8 mouse cellular contexts compared by ENCODE assay signal in genomic region chr14:20702741-20703381, GRCm38 (mm10). TPM values are rescaled to one million over a fixed set of nuclear protein-coding genes. Genes with fewer than 3 reads are reported as not detected.
DNase-seq lines count a peak whose midpoint lies in the region; ATAC-seq lines count a peak whose summit lies in the region.

TSS of gene Chchd1 (plus strand) at chr14:20703006.

- H3K9ac ChIP-seq in heart, embryonic 14.5 days (ENCODE audit: low read length) = peak within 1 kb of the TSS; percentile 92
- peak within 1 kb of the TSS; percentile 88 for H3K9ac ChIP-seq in liver, embryonic 13.5 days
- peak within 1 kb of the TSS; percentile 74 for H3K9ac ChIP-seq in stomach, embryonic 14.5 days (replicated peaks; ENCODE audit: low read depth, low read length)

- no peaks in the 10 kb centered on the region for H3K9me3 ChIP-seq in forebrain, embryonic 10.5 days
- no peaks in the 10 kb centered on the region for H3K9me3 ChIP-seq in heart, embryonic 14.5 days (ENCODE audit: control insufficient read depth, low read length)
- no peaks in the 10 kb centered on the region for H3K9me3 ChIP-seq in liver, embryonic 13.5 days (replicated peaks)
- no peaks in the 10 kb centered on the region for H3K9me3 ChIP-seq in stomach, embryonic 14.5 days (ENCODE audit: control insufficient read depth, low read depth, low read length)

- H3K27ac ChIP-seq in forebrain, embryonic 10.5 days = peak within 1 kb of the TSS; percentile 97
- peak within 1 kb of the TSS; percentile 86 to 89 for H3K27ac ChIP-seq in heart, embryonic 14.5 days (replicated peaks in 1 of 2; ENCODE audit: control insufficient read depth in 1 of 2, insufficient read depth in 1 of 2, low read depth in 2 of 2, low read length in 2 of 2)
- peak within 1 kb of the TSS; percentile 93 for H3K27ac ChIP-seq in liver, embryonic 13.5 days
- peak within 1 kb of the TSS; percentile 90 for H3K27ac ChIP-seq in stomach, embryonic 14.5 days (ENCODE audit: low read length)

- H3K4me1 ChIP-seq in forebrain, embryonic 10.5 days = peaks cover 43% of the 10 kb centered on the region
- H3K4me1 ChIP-seq in heart, embryonic 14.5 days (ENCODE audit: control insufficient read depth in 2 of 2, insufficient read depth in 2 of 2, low read length in 2 of 2) = peaks cover 0 to 36% of the 10 kb centered on the region in 2 experiments; a peak in 3 of 4 replicates
- H3K4me1 ChIP-seq in liver, embryonic 13.5 days (replicated peaks) = peaks cover 71% of the 10 kb centered on the region
- peaks cover 25% of the 10 kb centered on the region for H3K4me1 ChIP-seq in stomach, embryonic 14.5 days (ENCODE audit: control insufficient read depth, insufficient read depth, low read length)

- peak within 1 kb of the TSS; percentile 71 for H3K4me2 ChIP-seq in heart, embryonic 14.5 days (ENCODE audit: low read length)
- peak within 1 kb of the TSS; percentile 78 for H3K4me2 ChIP-seq in liver, embryonic 13.5 days
- H3K4me2 ChIP-seq in stomach, embryonic 14.5 days (replicated peaks; ENCODE audit: low read depth, low read length) = peak within 1 kb of the TSS; percentile 62

- peak; percentile 70 to 73 for DNase-seq in CD8-positive naive resting alpha-beta T cell, adult 2 months (ENCODE audit: low read depth in 2 of 2, low spot score in 2 of 2)
- peak; percentile 65 for DNase-seq in c-Kit-positive CD71-negative TER-119-negative erythroid progenitor cells, embryonic 14.5 days (ENCODE audit: low read depth)
- DNase-seq in forebrain, embryonic 10.5 days (ENCODE audit: extremely low spot score, low spot score) = peak; percentile 93
- DNase-seq in kidney, postnatal 14 days = peak; percentile 93
- DNase-seq in liver, embryonic 13.5 days = peak; percentile 81
- DNase-seq in natural killer cell, adult 2 months (ENCODE audit: low spot score in 2 of 2) = peak; percentile 70 to 80

- H3K4me3 ChIP-seq in forebrain, embryonic 10.5 days = peak within 1 kb of the TSS; percentile 84
- peak within 1 kb of the TSS; percentile 73 to 95 for H3K4me3 ChIP-seq in heart, embryonic 14.5 days (ENCODE audit: control insufficient read depth in 1 of 2, insufficient read depth in 1 of 2, low read depth in 1 of 2, low read length in 2 of 2)
- peak within 1 kb of the TSS; percentile 93 for H3K4me3 ChIP-seq in liver, embryonic 13.5 days (replicated peaks)
- peak within 1 kb of the TSS; percentile 73 for H3K4me3 ChIP-seq in stomach, embryonic 14.5 days (ENCODE audit: low read depth, low read length)

- no peaks in the 10 kb centered on the region for H3K27me3 ChIP-seq in forebrain, embryonic 10.5 days (ENCODE audit: poor library complexity, severe bottlenecking)
- no peaks in the 10 kb centered on the region for H3K27me3 ChIP-seq in heart, embryonic 14.5 days (ENCODE audit: control insufficient read depth, insufficient read depth, low read length)
- H3K27me3 ChIP-seq in liver, embryonic 13.5 days = no peaks in the 10 kb centered on the region
- H3K27me3 ChIP-seq in stomach, embryonic 14.5 days (ENCODE audit: control insufficient read depth, insufficient read depth, low read length) = no peaks in the 10 kb centered on the region

- H3K36me3 ChIP-seq in forebrain, embryonic 10.5 days (replicated peaks) = peaks cover 43% of the 10 kb centered on the region
- peaks cover 50% of the 10 kb centered on the region for H3K36me3 ChIP-seq in heart, embryonic 14.5 days (ENCODE audit: control insufficient read depth, insufficient read depth, low read length)
- H3K36me3 ChIP-seq in liver, embryonic 13.5 days = peaks cover 39% of the 10 kb centered on the region
- H3K36me3 ChIP-seq in stomach, embryonic 14.5 days (ENCODE audit: control insufficient read depth, insufficient read depth, low read length) = peaks cover 21% of the 10 kb centered on the region; the same call in 1 of the 2 replicates

- WGBS in forebrain, embryonic 10.5 days = under 1% methylated on average over 61 of the region's 61 CpGs
- WGBS in heart, embryonic 14.5 days = under 1% methylated on average over 61 of the region's 61 CpGs
- WGBS in liver, embryonic 13.5 days (ENCODE audit: insufficient replicate concordance) = under 1% methylated on average over 61 of the region's 61 CpGs
- WGBS in stomach, embryonic 14.5 days = under 1% methylated on average over 61 of the region's 61 CpGs

- ATAC-seq in heart, embryonic 14.5 days (ENCODE audit: insufficient number of reproducible peaks, insufficient read depth, low FRiP score, low read depth) = peak; percentile 70
- ATAC-seq in liver, embryonic 13.5 days (ENCODE audit: low read depth) = peak; percentile 81
- peak; percentile 78 for ATAC-seq in stomach, embryonic 14.5 days (ENCODE audit: insufficient number of reproducible peaks, insufficient read depth, low FRiP score, low read depth)

RNA-seq across cellular contexts. Expression of gene Chchd1, which starts in this region (rescaled TPM):
- 252 and 261 TPM in 2 replicates for polyA plus RNA-seq in forebrain, embryonic 10.5 days (2016; fragmentation: Nextera tagmentation; extraction: Ambion mirVana)
- 216 and 225 TPM in 2 replicates for polyA plus RNA-seq in heart, embryonic 14.5 days (2014; fragmentation: Nextera tagmentation; extraction: Ambion mirVana)
- polyA plus RNA-seq in liver, embryonic 13.5 days (2015; fragmentation: Nextera tagmentation; extraction: Ambion mirVana) = 133 and 150 TPM in 2 replicates
- polyA plus RNA-seq in stomach, embryonic 14.5 days (2014; fragmentation: Nextera tagmentation; extraction: Ambion mirVana) = 211 and 224 TPM in 2 replicates

Comparison
In these comparisons a context has a peak if more than half of its experiments do, and no peak if none do; other contexts are left out.
1. Peak in every context shown above with its lines: DNase-seq, ATAC-seq, H3K4me3 ChIP-seq and H3K27ac ChIP-seq.